Comparison of ENCODE assay signal across 15 mouse cellular contexts in genomic region chr10:24695786-24696185, GRCm38 (mm10).
"Had no signal": no experiment of that assay in that cellular context is flagged by ENCODE, and none has a peak within 500 bp of the region (broad histone marks: within the 10 kb centered on the region; RNA-seq: fewer than 3 reads in every experiment).

No protein-coding gene starts in this region.

- H3K4me3 ChIP-seq: layer of hippocampus, adult 2 months; limb, embryonic 13.5 days; liver, embryonic 15.5 days; midbrain, embryonic 10.5 days; neural tube, embryonic 12.5 days; stomach, embryonic 15.5 days had no signal

- ATAC-seq: lung, postnatal 0 days had no signal

- H3K27ac ChIP-seq: layer of hippocampus, adult 2 months; limb, embryonic 13.5 days; liver, embryonic 15.5 days; midbrain, embryonic 10.5 days; neural tube, embryonic 12.5 days; stomach, embryonic 15.5 days had no signal

- H3K36me3 ChIP-seq: liver, embryonic 15.5 days; midbrain, embryonic 10.5 days; neural tube, embryonic 12.5 days; stomach, embryonic 15.5 days had no signal

- H3K4me1 ChIP-seq: liver, embryonic 15.5 days; midbrain, embryonic 10.5 days; neural tube, embryonic 12.5 days; stomach, embryonic 15.5 days had no signal

- DNase-seq: kidney, postnatal 10 days; kidney, postnatal 4 days; lung, adult 2 months; lung, postnatal 36 days; midbrain, embryonic 14.5 days; right cerebral cortex, postnatal 4 days; thymus, postnatal 36 days had no signal

- H3K9me3 ChIP-seq: limb, embryonic 13.5 days; liver, embryonic 15.5 days; midbrain, embryonic 10.5 days; neural tube, embryonic 12.5 days; stomach, embryonic 15.5 days had no signal

- H3K4me2 ChIP-seq: limb, embryonic 13.5 days; liver, embryonic 11.5 days; liver, embryonic 15.5 days; neural tube, embryonic 12.5 days; stomach, embryonic 15.5 days had no signal

- H3K27me3 ChIP-seq: limb, embryonic 13.5 days; liver, embryonic 15.5 days; neural tube, embryonic 12.5 days; stomach, embryonic 15.5 days had no signal

- H3K9ac ChIP-seq: limb, embryonic 13.5 days; liver, embryonic 15.5 days; neural tube, embryonic 12.5 days; stomach, embryonic 15.5 days had no signal
